Mouse (Mus musculus) hindbrain, embryonic 11.5 days (tissue): ENCODE data around the gene Pih1d2. TPM values are rescaled to one million over a fixed set of nuclear protein-coding genes. Genes with fewer than 3 reads are reported as not detected.
"Not testable (repeated sequence)": the region's sequence is repeated elsewhere in the genome, so short reads cannot be mapped to it uniquely, and the experiment has no call there.

ENCODE experiments used
- ATAC-seq: fragments of 200-750 bp; cut with Nextera tagmentation; 2 replicates; pipeline ENCODE4 v1.8.0; 2017; ENCODE audit warnings: mild to moderate bottlenecking, moderate TSS enrichment, moderate library complexity; ENCODE audit not compliant: low FRiP score
- DNase-seq: peaks from one replicate; pipeline ENCODE4 v3.0.0-alpha.2; 2015; ENCODE audit warnings: low spot score
- H3K27ac ChIP-seq: fragments of 300-500 bp; sonication (generic); 2 replicates; pipeline ENCODE4 v1.5.1; 2014; ENCODE audit warnings: mild to moderate bottlenecking, low read depth, low read length
- H3K27me3 ChIP-seq: fragments of 300-500 bp; sonication (generic); 2 replicates; pipeline ENCODE4 v1.6.1; 2014; ENCODE audit warnings: mild to moderate bottlenecking, low read length, moderate library complexity, mixed read lengths; ENCODE audit not compliant: control insufficient read depth, insufficient read depth
- H3K36me3 ChIP-seq: fragments of 300-500 bp; sonication (generic); 2 replicates; pipeline ENCODE4 v1.6.1; 2014; ENCODE audit warnings: mild to moderate bottlenecking, low read length, moderate library complexity, mixed read lengths; ENCODE audit not compliant: control insufficient read depth, insufficient read depth
- H3K4me1 ChIP-seq: fragments of 300-500 bp; sonication (generic); replicated peaks from 2 replicates; pipeline ENCODE4 v1.6.1; 2014; ENCODE audit warnings: low read length, mixed read lengths; ENCODE audit not compliant: control insufficient read depth, insufficient read depth
- H3K4me2 ChIP-seq: fragments of 300-500 bp; sonication (generic); replicated peaks from 2 replicates; pipeline ENCODE4 v1.6.1; 2014; ENCODE audit warnings: mild to moderate bottlenecking, low read depth, low read length
- H3K4me3 ChIP-seq: fragments of 300-500 bp; sonication (generic); 2 replicates; pipeline ENCODE4 v1.5.1; 2014; ENCODE audit warnings: low read depth, low read length
- H3K9ac ChIP-seq: fragments of 300-500 bp; sonication (generic); 2 replicates; pipeline ENCODE4 v1.6.1; 2014; ENCODE audit warnings: low read depth, low read length
- H3K9me3 ChIP-seq: fragments of 300-500 bp; sonication (generic); 2 replicates; pipeline ENCODE4 v1.6.1; 2016; ENCODE audit warnings: low read length; ENCODE audit not compliant: control insufficient read depth
- WGBS: fragments of 180-500 bp; shearing (Covaris S2); extraction: QIAGEN DNeasy Blood & Tissue Kit; methylation state at CpG from one replicate; pipeline ENCODE4 v1.1.7; 2014; 5-methylcytosine and 5-hydroxymethylcytosine counted together
- polyA plus RNA-seq: library from polyadenylated mRNA; unstranded; fragments of >200 nt; fragmentation: Nextera tagmentation; extraction: Ambion mirVana; gene quantifications from 2 replicates; pipeline ENCODE4 v1.2.1, GENCODE M21; 2014

Pih1d2 gene
- polyA plus RNA-seq, 1 experiment from 2014 or later: 9.8 TPM

- WGBS: 5% methylated on average over 6 of the region's 6 CpGs
- Histone ChIP-seq H3K4me2 (peak overlapping the region; percentile 55), H3K36me3 (no peaks in the 10 kb centered on the region), H3K9ac (peak overlapping the region; percentile 89), H3K9me3 (no peaks in the 10 kb centered on the region), H3K27me3 (no peaks in the 10 kb centered on the region), H3K4me1 (no peaks in the 10 kb centered on the region), H3K27ac (peak overlapping the region; percentile 80), H3K4me3 (peak overlapping the region; percentile 84)
- ATAC-seq: no peak
- no peak for DNase-seq
Measured at GRCm38 (mm10) chr9:50604338-50604737, 12.8 kb upstream of the Pih1d2 start.

- WGBS: 93% methylated on average over 4 of the region's 4 CpGs
- H3K4me3 ChIP-seq: no peak overlapping the region
- no peak for DNase-seq
- no peak for ATAC-seq
- H3K4me2 ChIP-seq: no peak overlapping the region
- no peak overlapping the region for H3K27ac ChIP-seq
- 0 out of 2 replicates have a peak, but pooled peaks cover 3% of the 10 kb centered on the region for H3K36me3 ChIP-seq
- H3K9me3 ChIP-seq: no peaks in the 10 kb centered on the region
- no peaks in the 10 kb centered on the region for H3K27me3 ChIP-seq
- no peaks in the 10 kb centered on the region for H3K4me1 ChIP-seq
- H3K9ac ChIP-seq: no peak overlapping the region
Measured at GRCm38 (mm10) chr9:50612115-50612514, 5.0 kb upstream of the Pih1d2 start.

- Histone ChIP-seq H3K4me1 (no peaks in the 10 kb centered on the region), H3K9ac (peak overlapping the region; percentile 91), H3K4me3 (peak overlapping the region; percentile 96), H3K27me3 (no peaks in the 10 kb centered on the region), H3K9me3 (no peaks in the 10 kb centered on the region), H3K4me2 (peak overlapping the region; percentile 81), H3K36me3 (0 out of 2 replicates have a peak, but pooled peaks cover 3% of the 10 kb centered on the region), H3K27ac (no peak overlapping the region)
- DNase-seq: no peak
- ATAC-seq: no peak
- 44% methylated on average over 11 of the region's 11 CpGs for WGBS
Measured at GRCm38 (mm10) chr9:50616161-50616560, 960 bp upstream of the Pih1d2 start.

- H3K27me3 ChIP-seq: no peaks in the 10 kb centered on the region
- no peak for DNase-seq
- H3K4me3 ChIP-seq: peak overlapping the region; percentile 96
- H3K9me3 ChIP-seq: no peaks in the 10 kb centered on the region
- no peak overlapping the region for H3K27ac ChIP-seq
- no peak for ATAC-seq
- WGBS: 66% methylated on average over 9 of the region's 9 CpGs
- H3K4me1 ChIP-seq: no peaks in the 10 kb centered on the region
- H3K9ac ChIP-seq: no peak overlapping the region
- 0 out of 2 replicates have a peak, but pooled peaks cover 2% of the 10 kb centered on the region for H3K36me3 ChIP-seq
- peak overlapping the region; percentile 81; the same call in 1 of the 2 replicates for H3K4me2 ChIP-seq
Measured at GRCm38 (mm10) chr9:50617794-50618330, 741 bp downstream of the Pih1d2 start.

- WGBS: 83% methylated on average over 6 of the region's 8 CpGs
Measured at GRCm38 (mm10) chr9:50630903-50631302, 13.8 kb downstream of the Pih1d2 start.

GRCm38 (mm10) chr9:50632016-50632688, 15.0 kb downstream of the Pih1d2 start:
- Histone ChIP-seq H3K9me3 (no peaks in the 10 kb centered on the region), H3K4me3 (no peak overlapping the region), H3K4me2 (no peak overlapping the region), H3K27ac (no peak overlapping the region), H3K4me1 (no peaks in the 10 kb centered on the region), H3K36me3 (no peaks in the 10 kb centered on the region), H3K9ac (no peak overlapping the region), H3K27me3 (no peaks in the 10 kb centered on the region)
- ATAC-seq (no peak), DNase-seq (no peak)
- WGBS: 86% methylated on average over 6 of the region's 6 CpGs

More at GRCm38 (mm10) chr9:50630903-50631302, 13.8 kb downstream of the Pih1d2 start:
- not testable (repeated sequence) for H3K4me1 ChIP-seq, H3K27me3 ChIP-seq, DNase-seq, ATAC-seq, H3K27ac ChIP-seq, H3K36me3 ChIP-seq, H3K4me3 ChIP-seq, H3K9ac ChIP-seq, H3K9me3 ChIP-seq, H3K4me2 ChIP-seq

GRCm38 (mm10) chr9:50633059-50633458, 15.9 kb downstream of the Pih1d2 start:
- DNase-seq (peak; percentile 21), ATAC-seq (no peak)
- H3K4me2 ChIP-seq: no peak overlapping the region
- H3K4me3 ChIP-seq: no peak overlapping the region
- no peak overlapping the region for H3K9ac ChIP-seq
- H3K27ac ChIP-seq: no peak overlapping the region
- 60% methylated on average over 2 of the region's 2 CpGs for WGBS
- H3K36me3 ChIP-seq: peaks cover 4% of the 10 kb centered on the region; the same call in 1 of the 2 replicates
- no peaks in the 10 kb centered on the region for H3K27me3 ChIP-seq
- no peaks in the 10 kb centered on the region for H3K9me3 ChIP-seq
- H3K4me1 ChIP-seq: no peaks in the 10 kb centered on the region

- ATAC-seq: no peak
- Histone ChIP-seq H3K4me3 (no peak overlapping the region), H3K27ac (no peak overlapping the region), H3K4me2 (no peak overlapping the region), H3K36me3 (peaks cover 4% of the 10 kb centered on the region; the same call in 1 of the 2 replicates), H3K9ac (no peak overlapping the region), H3K27me3 (no peaks in the 10 kb centered on the region), H3K9me3 (no peaks in the 10 kb centered on the region), H3K4me1 (no peaks in the 10 kb centered on the region)
- DNase-seq: no peak
- WGBS: 97% methylated on average over 11 of the region's 11 CpGs
Measured at GRCm38 (mm10) chr9:50634270-50634669, 17.1 kb downstream of the Pih1d2 start.
